Mouse (Mus musculus): ENCODE results near the gene Ube2j1. TPM values are rescaled to one million over a fixed set of nuclear protein-coding genes. Genes with fewer than 3 reads are reported as not detected.
"Not testable (repeated sequence)": the region's sequence is repeated elsewhere in the genome, so short reads cannot be mapped to it uniquely, and the experiment has no call there.

Ube2j1 gene
- total RNA-seq (2021), result 100 to 1,000 TPM; 109 to 118 TPM
- long read RNA-seq, experiment 1, transcript Ube2j1-202 (8 exons, 3,530 nt), result major isoform, 31 of 82 reads
- long read RNA-seq, experiment 1, partial matches to known transcripts, result 1 of 82 reads
- long read RNA-seq, experiment 1, other reads (novel, unspliced or antisense), result 50 of 82 reads
- long read RNA-seq, experiment 2, transcript Ube2j1-202 (8 exons, 3,530 nt), result major isoform, 14 of 74 reads
- long read RNA-seq, experiment 2, partial matches to known transcripts, result 3 of 74 reads
- long read RNA-seq, experiment 2, other reads (novel, unspliced or antisense), result 56 of 74 reads

DNA sequence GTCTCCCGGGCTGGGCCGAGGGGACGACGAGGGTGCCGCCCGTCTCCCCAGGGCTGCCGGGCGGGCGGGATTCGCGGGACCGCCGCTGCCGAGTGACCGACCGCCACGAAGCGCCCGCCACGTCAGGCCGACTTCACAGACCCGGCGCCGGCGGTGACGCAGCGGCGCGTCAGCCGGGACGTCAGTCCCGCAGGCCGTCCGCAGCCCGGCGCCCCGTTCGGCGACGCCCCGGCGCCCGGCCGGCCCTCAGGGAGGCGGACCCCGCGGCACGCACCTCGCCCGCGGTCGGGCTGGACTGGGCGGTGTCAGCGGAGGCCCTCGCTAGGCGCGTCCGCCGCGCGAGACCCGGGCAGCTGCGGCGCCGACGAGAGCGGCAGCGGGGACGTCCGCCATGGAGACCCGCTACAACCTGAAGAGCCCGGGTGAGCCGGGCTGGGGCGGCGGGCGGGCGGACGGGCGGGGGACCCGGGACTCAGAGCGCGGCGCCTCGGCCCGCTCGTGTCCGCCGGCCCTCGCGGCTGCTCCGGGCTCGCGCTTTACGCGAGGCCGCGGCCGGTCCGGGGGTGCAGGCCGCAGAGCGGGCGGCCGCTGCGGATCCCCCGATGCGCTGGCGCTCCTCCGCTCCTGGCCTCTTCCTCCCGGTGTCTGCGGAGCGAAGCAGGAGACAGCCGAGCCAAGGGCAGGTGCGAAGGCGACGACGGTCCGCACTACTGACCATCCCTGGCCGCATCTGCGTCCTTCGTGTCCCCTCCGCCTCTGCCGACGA is at the start of gene Ube2j1:
Gene Ube2j1 (plus strand): TSS at position 222 of the 766 bp plus-strand sequence.
- peak; percentile 81 to 88 for DNase-seq (ENCODE audit: low spot score in 2 of 2)
- intact Hi-C loops (cut with DNase I), result no loop called here

DNA sequence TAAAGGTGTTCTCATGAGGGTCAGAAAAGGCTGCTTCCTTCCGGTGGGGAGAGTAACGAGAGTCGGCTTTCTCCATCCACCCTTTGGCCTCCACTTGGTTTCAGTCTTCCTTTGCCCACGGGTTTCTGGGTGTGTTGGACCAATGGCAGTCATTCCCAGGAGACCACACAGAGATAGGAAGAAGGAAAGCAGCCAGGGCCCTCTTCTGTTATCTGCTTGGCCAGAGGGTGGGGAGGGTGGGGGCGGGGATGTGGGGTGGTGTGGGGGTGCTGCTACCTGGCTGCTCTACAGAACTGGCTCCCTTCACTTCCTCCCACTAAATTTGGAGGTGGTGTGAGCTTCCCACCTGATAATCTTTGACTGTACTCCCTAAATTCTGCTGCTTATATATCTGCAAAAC is 49.6 kb upstream of the Ube2j1 start:
- DNase-seq (ENCODE audit: low spot score in 2 of 2), result no peak
- intact Hi-C loops (cut with DNase I), result no loop called here

DNA sequence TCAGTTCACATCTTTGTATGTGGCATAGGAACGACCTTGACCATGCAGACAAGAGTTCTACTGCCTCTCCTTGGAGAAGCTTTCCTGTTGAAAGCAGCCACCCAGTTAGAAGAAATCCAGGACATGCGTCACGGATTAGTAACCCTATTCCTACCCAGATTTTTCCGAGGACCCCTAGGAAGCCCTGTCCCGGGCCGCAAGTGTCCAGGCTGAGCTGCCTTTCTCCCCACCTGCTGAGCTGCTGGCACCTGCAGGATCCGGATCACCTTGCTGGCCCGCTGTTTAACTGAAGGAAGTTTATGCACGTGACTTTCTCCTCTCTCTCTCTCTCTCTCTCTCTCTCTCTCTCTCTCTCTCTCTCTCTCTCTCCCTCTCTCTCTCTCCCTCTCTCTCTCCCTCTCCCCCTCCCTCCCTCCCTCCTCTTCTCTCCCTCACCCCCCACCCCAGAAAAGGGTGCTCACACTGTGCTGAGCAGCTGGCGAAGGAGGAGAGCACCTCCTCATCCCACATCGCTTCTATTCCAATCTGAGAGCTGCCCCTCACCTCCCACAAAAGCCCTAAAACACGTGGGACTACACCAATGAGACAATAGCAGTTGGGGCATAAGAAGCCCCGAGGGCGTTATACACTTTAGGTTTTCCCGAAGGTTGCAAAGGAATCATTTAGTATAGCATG is 49.0 kb upstream of the Ube2j1 start:
- intact Hi-C loops (cut with DNase I), result no loop called here
- DNase-seq (ENCODE audit: low spot score in 2 of 2), result peak; percentile 25 to 28

DNA sequence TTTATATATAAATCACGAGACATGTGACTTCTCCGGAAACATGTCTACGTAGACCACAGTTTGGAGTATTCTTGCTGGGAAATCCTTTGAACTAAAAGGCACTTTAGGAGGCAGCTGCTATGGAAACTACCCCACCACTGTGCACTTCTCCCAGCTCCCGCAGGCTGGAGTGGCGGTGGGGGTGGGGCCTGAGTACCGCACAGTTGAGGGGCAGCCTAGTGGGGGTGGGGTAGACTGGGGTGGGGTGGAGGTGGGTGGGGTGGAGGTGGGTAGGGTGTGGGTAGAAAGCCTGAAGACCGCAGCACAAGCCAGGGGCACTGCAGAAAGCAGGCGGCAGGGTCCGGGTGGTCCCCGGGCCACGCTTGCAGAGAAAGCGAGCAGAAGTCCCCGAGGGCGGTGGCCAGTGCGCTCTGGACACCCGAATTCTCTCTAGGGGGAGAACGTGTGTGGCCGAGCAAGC is 48.5 kb upstream of the Ube2j1 start, which contains the start of gene Rragd:
Gene Rragd (plus strand): TSS at position 322 of the 460 bp plus-strand sequence.
- intact Hi-C loops (cut with DNase I), result no loop called here
- DNase-seq (ENCODE audit: low spot score in 2 of 2), result peak; percentile 56 to 77

DNA sequence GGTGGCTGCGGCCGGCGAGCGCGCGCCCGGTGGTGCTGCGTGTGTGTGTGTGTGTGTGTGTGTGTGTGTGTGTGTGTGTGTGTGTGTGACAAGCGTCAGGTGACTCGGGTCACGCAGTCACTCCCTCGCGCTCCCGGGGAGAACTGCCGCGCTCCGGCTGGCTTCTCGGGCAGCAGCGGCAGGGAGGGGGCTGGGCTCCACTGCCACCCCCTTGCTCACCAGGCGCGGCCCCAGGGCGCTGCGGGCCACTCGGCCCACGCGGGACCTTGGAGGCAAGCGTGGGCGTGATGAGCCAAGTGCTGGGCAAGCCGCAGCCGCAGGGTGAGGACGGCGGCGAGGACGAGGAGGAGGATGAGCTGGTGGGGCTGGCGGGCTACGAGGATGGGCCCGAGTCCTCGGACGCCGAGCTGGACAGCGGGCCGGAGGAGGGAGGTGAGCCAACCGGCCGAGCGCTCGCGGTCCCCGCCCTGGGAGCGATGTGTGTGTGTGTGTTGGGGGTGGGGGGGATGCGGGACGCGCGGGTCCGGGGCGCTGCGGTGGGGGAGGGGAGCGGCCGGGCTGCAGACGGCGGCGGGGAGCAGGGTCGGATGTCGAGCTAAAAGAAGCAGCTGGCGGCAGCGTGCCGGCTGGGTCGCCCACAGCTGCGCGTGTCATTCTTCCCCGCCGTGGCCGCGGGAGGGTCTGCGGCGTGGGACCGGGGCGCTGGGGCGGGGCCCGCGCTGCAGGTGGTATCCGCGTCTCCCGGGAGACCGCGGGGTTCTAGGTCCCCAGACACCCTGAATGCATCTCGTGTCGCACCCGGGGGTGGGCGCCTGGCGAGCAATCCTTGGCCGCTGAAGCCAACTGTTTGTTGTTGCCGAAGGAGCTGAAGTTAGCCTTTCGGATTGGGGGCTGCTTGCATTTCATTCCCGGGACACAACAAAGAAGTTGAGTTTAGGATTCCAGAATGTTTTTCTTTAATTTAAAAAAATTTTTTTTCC is 47.8 kb upstream of the Ube2j1 start:
- intact Hi-C loops (cut with DNase I), result no loop called here
- peak; percentile 62 to 82 for DNase-seq (ENCODE audit: low spot score in 2 of 2)

DNA sequence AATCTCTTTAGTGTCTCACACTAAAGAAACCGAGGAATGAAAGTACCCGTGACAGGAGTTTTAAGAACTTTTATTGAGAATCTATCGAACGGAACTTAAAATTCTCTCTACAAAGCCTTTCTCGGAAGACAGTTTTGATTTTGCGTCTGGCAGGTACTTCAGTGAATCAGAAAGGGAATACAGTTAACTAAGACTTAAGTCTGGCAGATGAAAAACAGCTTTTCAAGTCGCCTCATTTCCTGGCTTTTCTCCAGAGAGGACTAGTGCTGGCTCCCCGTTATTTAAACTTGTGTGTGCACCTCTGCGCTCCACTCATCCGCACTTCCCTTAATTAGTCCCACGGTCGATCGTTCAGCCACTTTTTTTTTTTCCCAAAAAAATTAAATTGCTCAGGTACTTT is 47.0 kb upstream of the Ube2j1 start:
- peak in 1 of 2 experiments; percentile 21 for DNase-seq (ENCODE audit: low spot score in 2 of 2)
- intact Hi-C loops (cut with DNase I), result no loop called here

DNA sequence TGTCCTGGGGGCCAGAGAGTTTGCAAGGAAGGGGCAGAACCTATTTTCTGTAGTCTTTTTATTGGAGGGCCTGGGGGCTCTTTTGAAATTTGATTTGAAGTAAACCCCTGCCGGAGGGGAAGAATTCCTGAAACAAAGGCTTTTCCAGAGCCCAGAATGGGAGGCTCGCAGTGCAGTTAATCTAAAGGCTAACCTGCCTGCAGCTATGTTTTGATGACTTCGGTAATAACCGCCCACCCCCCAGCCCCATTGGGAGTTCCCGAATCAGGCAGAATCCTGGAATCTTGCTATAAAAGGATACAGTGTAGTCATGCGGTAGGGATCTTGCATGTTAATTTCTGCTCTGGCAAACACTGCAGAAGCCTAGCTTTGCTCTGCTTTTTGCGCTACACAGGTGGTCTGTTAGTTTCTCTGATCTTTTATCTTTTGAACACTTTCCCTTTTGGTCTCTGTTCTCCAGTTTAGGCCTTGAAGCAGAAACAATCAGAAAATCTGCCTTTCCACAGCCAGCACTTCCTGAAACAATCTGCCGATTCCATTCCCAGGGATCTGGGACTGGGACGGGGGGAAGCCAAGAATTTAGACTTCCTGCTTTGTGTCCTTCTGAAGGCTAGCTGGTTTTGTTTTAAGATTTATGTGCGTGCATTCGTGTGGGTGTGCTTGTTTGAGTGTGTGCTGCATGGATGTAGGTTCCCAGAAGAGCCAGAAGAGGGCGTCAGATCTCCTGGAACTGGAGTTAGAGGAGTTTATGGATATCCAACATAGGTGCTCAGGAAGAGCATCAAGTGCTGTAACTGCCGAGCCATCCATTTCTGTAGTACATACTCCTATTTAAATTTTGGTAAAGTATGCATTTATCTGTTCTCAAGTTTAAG is 46.2 kb upstream of the Ube2j1 start:
- intact Hi-C loops (cut with DNase I), result no loop called here
- peak; percentile 20 to 64 for DNase-seq (ENCODE audit: low spot score in 2 of 2)

DNA sequence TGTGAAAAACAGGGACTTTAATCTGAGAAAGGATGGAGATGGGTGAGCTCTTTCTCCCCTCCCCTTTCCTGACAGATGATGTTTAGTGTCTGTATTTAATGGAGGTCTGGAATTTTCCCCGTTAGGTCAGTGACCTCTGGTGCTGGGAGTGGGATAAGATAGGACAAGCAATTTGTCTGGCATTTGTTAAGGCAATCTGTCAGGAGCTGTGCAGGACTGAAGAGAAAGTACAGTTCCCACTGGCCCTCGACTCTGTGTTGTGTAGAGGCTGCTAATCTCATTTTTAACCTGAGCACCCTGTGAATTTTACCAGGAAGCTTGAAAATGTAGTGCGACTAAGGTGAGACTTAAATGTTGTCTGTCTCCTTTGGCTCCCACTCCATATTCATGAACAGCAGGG is 45.5 kb upstream of the Ube2j1 start:
- DNase-seq (ENCODE audit: low spot score in 2 of 2), result no peak
- intact Hi-C loops (cut with DNase I), result no loop called here

DNA sequence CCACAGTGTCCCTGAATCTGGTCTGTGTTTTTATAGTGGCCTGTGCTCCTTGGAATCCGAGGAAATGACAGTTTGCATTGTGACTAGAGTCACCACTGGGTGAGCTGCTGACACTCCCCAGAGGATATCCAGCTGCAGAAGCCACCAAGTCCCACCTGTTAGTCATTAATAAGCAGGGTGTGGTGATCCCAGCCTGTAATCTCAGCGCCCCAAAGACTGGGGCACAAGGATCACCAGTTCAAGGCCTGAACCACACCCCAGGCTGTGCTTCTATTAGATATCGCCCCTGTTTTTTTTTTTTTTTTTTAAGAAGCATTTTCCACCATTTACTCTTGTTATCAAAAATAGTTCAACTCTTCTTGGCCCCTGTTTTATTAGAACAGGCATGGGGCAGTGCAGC is 44.2 kb upstream of the Ube2j1 start:
- intact Hi-C loops (cut with DNase I), result no loop called here

DNA sequence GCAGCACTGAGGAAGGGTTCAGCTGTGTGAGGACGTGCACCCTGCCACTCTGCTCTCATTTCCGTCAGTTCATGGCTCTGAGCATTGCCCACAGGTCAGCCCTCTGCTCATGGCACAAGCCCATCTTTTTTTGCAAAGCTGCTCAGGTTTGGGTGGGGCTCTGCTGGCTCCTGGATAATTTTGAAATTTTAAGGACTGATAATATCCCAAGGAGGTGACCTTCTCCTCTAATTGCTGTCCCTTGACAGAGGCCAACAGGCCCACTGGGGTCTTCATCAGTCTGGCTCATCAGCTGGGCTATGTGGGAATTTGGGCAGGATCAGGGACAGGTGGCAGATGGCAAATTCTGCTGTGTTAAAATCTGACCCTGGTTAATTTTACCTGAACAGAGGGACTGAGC is 41.9 kb upstream of the Ube2j1 start:
- DNase-seq (ENCODE audit: low spot score in 2 of 2), result no peak

More for the DNA sequence above, 44.2 kb upstream of the Ube2j1 start:
- DNase-seq (ENCODE audit: low spot score in 2 of 2), result no peak

DNA sequence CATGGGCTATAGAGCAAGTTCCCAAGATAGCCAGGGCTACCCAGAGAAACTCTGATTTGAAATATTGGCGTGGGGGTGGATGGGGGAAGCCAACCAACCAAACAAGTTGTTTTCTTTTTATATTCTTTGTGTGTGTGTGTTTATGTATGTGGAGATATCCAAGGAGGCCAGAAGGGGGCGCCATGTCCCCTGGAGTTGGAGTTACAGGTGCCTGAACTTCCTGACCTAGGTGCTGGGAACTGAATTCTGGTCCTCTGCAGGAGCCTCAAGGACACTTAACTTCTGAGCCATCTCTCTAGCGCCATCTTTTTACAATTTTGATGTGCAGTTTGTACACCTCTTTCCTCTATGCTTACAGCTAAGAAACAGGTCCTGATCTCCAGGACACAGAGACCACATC is 37.0 kb upstream of the Ube2j1 start:
- intact Hi-C loops (cut with DNase I), result no loop called here
- no peak for DNase-seq (ENCODE audit: low spot score in 2 of 2)

More for the DNA sequence above, 41.9 kb upstream of the Ube2j1 start:
- intact Hi-C loops (cut with DNase I), result no loop called here

DNA sequence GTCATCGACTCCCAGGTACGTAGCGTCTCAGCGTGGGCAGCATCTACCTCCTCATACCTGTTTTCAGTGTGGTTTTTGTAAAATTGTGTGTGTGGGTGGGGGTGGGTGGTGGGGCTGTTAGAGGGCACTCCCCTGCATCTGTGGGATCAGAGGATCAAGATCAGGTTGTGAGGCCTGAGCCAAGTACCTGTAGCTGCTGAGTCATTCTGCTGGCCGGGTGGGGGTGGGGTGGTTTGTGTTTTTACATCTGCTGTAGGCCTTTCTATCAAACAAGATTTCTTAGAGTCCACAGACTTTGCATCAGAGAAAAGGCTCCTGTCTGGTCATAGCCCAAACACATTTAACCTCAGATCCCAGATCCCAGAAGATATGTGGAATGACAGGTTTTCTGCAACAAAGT is 35.1 kb upstream of the Ube2j1 start:
- no peak for DNase-seq (ENCODE audit: low spot score in 2 of 2)
- intact Hi-C loops (cut with DNase I), result no loop called here

DNA sequence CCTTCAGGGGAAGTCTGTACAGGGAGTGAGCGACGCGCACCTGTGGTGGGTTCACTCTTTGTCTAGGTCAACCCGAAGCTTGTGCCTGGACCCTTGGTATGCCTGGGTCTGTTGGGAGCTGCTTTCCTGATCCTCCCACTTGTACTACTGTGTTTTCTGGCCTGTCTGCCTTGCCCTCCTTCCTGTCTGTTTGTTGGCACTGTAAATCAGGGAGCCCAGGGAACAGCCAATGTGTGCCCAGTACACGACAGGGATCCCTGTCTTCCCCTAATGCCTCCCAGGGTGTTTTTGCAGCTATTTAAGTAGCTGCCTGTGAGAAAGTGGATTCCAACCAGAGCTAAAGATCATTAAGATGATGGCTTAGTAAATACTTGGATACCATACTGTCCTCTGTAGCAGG is 33.6 kb upstream of the Ube2j1 start:
- no peak for DNase-seq (ENCODE audit: low spot score in 2 of 2)
- intact Hi-C loops (cut with DNase I), result no loop called here

DNA sequence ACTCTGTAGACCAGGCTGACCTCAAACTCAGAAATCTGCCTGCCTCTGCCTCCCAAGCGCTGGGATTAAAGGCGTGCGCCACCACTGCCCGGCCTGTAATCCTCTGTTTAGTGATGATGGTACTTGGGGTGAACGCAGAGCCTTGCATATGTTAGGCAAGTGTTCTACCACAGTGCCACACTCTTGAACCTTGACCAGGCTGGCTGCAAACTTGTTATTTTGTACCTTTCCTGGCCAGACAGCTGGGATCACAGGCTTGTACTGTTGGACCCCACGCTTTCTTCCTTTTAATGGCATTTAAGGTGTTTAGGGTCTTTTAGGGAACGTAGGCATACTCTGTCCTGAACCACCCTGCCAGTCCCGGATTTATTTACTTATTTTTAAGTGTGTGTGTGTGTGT is 32.2 kb upstream of the Ube2j1 start:
- DNase-seq (ENCODE audit: low spot score in 2 of 2), result no peak
- intact Hi-C loops (cut with DNase I), result no loop called here

DNA sequence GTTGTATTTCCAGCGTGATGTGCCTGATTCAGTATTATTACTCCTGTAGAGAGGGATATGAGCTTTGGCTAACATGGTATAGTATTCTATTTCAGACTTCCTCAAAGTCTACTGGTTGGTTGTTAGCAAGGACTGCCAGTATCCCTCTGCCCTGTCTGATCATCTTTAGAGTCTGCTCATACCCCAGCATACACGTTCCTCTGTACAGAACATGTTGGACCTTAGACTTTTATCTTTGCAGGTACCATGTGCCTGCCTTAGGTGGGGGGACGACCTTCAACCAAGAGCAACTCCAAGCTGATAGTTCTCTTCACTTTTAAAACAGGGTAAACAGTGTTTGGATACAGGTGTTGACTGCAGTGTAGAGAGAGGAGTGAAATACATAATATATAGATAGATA is 29.1 kb upstream of the Ube2j1 start:
- intact Hi-C loops (cut with DNase I), result no loop called here
- DNase-seq (ENCODE audit: low spot score in 2 of 2), result no peak

DNA sequence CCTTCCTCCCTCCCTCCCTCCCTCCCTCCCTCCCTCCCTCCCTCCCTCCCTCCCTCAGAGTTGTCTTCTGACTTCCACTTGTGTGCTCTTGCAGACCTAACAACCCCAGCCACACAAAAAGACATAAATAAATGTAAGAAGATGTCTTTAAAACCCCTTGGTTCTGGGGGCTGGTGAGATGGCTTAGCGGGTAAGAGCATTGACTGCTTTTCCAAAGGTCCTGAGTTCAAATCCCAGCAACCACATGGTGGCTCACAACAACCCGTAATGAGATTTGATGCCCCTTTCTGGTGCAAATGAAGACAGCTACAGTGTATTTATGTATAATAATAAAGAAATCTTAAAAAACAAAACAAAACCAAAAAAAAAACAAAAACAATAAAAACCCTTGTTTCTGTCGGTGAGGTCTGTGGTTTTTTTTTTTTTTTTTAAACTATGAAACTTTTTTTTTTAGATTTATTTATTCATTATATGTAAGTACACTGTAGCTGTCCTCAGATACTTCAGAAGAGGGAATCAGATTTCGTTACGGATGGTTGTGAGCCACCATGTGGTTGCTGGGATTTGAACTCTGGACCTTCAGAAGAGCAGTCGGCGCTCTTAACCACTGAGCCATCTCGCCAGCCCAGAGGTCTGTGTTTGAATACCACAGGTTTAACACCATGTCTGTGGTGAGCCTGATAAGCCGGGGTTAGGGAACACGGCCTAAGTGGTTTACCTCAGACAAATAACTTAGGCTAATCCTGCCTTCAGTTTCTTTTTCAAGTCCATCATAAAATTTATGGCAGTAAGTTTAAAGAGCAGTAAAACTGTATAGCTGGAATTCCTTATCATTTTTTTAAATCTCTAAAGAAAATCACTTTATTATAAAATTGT is 25.4 kb upstream of the Ube2j1 start:
- DNase-seq (ENCODE audit: low spot score in 2 of 2); intact Hi-C loops (cut with DNase I): not testable (repeated sequence)

DNA sequence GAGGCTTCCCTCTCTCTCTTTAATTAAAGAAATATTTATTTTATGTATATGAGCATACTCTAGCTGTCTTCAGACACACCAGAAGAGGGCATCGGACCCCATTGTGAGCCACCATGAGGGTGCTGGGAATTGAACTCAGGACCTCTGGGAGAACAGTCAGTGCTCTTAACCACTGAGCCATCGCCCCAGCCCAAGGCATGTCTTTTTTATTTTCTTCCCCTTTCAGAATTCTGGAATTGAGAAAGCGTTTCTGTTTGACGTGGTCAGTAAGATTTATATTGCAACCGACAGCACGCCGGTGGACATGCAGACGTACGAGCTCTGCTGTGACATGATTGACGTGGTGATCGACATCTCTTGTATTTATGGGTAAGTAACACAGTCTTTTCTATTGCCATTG is 24.4 kb upstream of the Ube2j1 start:
- intact Hi-C loops (cut with DNase I), result no loop called here
- DNase-seq (ENCODE audit: low spot score in 2 of 2), result no peak
